Mouse (Mus musculus): ENCODE measurements around the gene Usp4.
A peak's percentile ranks its signal among the peaks of the same experiment; 100 is the strongest.

Usp4 gene

DNA sequence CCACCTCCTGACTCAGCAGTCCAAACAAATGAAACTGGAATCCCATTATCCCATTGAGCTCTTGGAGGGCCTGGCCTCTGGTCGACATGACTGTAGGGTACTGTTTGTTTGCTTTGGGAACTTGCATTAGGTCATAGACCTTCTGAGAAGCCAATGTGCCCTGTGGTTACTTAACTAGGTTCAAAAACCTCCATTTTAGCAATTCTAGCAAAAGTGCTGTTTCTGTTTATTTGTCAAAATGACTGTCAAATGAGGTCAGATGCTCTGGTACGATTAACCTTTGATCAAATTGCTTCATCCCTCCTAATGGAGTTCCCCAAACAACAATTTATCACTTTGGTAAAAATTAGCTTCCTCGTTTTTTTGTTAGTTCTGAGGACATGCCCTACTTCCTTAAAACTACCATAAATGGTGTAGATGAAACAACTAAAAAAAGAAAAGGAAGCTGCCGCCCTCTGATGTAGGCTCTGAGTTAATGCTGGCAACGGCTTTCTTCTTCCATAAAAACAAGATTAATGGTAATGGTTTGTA lies 5.3 kb upstream of the Usp4 start:
- DNase-seq (ENCODE audit: low spot score): no peak

DNA sequence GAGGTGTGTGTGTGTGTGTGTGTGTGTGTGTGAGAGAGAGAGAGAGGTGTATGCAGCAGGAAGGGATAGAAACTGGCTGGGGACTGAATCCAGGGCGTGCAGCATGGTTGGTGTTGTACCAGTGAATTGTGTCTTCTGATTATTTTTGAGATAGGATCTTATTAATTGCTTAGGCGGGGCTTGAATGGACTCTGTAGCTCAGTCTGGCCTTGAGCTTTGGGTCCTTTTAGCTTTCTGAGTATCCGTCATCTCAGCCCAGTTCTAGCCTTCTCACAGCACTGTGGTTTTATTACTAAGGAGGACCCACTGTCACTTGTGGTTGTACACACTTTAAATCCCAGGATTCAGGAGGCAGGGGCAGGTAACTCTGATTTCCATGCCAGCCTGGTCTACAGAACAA lies 4.3 kb upstream of the Usp4 start:
- no peak for DNase-seq (ENCODE audit: low spot score)

DNA sequence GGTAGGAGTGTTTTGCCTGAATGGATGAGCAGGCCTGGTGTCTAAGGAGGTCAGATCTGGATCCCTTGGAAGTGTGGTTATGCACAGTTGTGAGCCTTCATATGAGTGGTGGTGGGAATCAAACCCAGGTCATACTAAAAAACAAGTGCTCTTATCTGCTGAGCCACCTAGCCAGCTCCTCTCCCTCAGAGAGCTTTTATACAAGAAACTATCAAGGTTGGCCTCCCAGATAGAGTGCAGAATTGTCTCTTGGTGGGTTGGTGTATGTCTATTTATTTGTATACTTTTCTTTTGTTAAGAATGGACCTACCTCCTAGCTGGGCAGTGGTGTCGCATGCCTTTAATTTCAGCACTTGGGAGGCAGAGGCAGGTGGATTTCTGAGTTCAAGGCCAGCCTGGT lies 3.8 kb upstream of the Usp4 start:
- DNase-seq (ENCODE audit: low spot score): peak; percentile 53

DNA sequence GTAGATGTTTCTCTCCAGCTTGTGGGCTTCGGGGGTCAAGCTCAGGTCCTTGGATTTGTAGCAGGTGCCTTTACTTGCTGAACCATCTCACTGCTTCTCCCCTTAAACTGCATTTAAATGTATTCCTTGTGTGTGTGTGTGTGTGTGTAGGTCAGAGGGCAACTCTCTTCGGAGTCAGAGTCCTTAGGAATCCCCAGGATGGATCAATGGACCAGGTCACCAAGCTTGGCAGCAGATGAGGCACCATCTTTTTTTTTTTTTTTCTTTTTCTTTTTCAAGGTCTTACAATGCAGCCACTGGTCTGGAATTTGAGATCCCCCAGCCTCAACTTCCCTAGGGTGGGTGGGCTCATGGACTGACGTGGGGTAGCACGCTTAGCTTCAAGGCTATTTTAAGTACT lies 3.2 kb upstream of the Usp4 start:
- DNase-seq (ENCODE audit: low spot score): no peak

DNA sequence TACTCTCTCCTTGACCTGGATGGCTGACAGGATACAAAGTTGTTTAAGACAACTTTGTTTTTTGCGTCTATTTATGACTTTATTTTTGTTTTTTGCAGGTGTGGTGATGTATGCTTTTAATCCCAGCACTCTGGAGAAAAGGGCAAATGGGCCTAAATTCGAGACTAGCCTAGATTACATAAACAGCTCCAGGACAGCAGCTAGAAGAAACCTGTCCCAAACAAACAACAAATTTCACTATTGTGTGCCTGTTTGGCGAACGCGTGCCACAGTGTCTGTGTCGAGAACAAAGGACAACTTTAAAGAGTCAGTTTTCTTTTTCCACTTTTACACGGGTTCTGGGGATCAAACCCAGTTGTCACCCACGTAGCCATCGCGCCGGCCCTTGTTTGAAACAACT lies 629 bp upstream of the Usp4 start:
- no peak for DNase-seq (ENCODE audit: low spot score)

DNA sequence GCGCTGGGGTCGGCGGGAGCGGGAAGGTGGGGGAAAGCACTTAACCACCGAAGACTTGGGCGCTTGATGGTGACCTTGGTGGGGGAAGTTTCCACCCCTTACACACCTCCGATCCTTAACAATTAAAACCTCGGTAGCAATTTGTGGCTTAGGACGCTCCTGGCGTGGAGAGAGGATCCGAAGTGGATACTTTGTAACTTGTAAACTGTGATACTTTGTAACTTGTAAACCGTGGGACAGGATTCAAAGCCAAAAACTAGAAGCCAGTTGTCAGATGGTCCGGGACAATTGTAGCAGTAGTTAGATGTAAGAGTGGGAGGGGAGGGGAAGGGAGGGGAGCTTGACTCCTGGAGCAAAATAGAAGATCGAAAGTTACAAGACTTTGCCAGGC lies 632 bp downstream of the Usp4 start:
- no peak for DNase-seq (ENCODE audit: low spot score)

DNA sequence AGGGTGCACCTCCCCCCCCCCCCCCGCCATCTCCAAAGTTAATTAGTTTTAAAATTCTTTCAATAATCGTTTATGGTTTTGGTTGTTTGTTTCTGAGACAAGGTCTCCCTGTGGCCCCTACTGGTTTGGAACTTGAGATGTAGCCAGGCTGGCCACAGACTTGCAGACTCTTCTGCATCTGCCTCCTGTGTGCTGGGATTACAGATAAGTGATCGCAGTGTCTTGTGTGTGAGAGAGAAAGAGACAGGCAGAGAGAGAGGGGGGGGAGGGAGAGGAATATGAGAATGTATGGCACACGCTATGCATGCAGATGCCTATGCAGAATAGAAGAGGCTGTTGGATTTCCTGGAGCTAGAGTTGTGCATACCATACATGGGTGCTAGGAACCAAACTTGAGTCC lies 2.1 kb downstream of the Usp4 start:
- DNase-seq (ENCODE audit: low spot score): no peak

DNA sequence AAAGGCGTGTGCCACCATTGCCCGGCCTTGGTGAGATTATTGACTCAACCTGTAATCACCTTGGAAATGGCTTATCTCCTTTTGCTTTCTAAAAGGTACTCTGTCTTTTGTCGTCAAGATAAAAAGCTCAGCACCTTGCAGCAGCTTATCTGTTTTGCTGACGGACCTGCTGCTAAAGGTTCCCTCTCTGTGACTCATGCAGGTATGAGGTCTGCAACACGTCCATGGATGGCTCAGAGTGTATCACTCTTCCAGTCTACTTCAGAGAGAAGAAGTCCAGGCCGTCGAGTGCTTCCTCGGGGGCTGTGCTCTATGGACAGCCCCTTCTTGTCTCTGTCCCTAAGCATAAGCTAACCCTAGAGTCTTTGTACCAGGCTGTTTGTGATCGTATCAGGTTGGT lies 30.6 kb downstream of the Usp4 start:
- DNase-seq (ENCODE audit: low spot score): no peak

DNA sequence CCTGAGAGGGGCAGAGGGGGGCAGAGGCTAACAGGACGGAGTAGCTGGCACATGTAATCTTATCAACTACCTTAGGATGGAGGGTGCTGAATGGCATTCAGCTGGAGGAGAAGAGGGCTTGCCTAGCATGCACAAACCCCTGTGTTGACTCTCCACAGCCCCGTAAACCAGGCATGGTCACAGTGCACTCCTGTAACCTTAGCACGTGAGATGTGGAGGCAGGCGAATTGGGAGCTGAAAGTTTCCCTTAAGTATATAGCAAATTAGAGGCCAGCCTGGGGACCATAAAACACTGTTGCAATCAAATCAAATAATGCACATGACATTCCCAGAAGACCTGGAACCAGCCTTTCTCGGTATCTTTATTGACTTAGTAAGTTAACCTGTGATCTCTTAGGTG lies 31.1 kb downstream of the Usp4 start:
- no peak for DNase-seq (ENCODE audit: low spot score)

DNA sequence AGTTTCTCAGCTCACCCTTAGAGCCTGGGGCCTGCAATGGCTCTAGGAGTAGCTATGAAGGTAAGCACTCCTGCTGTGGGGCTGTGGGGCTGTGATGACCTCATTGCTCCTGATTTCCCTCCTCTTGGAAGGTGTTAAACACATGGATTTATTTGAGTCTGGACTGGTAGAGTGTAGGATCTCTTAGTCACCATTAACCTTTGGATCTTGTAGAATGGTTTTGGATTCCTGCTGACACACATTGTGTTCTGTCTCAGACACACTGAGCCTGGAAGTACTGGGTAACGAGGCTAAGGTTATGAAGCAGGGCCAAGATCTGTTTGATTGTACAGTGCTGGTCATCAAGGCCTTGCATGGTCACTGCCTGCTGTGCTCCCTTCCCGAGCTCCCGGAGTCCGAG lies 31.6 kb downstream of the Usp4 start:
- no peak for DNase-seq (ENCODE audit: low spot score)

DNA sequence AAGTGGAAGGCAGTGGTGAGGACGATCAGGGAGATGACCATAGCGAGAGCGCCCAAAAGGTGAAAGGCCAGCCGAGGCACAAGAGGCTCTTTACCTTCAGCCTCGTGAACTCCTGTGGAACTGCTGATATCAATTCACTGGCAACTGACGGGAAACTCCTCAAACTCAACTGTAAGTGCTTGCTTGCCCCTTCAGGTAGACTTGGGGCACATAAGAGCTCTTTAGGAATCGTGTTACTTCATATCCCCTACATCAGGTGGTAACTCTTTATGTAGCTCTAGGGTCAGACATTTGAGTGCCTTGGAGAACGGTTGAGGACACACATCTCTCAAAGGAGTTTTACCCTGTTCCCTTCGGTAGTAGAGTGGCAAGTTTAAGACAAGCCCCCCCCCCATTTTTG lies 33.7 kb downstream of the Usp4 start:
- no peak for DNase-seq (ENCODE audit: low spot score)

DNA sequence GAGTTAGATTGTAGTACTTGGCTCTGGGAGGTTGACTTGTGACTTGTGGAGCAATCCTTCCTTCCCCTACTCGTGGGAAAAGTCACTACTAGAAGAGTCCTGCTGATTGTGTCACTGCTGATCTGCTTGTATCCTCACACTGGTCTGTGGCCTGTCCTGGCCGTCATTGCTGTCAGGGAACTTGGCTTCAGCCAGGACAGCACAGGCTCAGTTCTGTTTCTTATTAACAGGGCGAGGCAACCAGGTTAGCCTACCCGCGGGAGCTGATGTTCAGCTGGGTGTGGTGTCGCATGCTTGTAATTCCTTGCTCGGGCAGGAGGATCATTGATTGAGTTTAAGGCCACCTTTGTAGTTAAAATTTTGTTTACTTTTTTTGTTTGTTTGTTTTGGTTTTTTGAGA lies 37.4 kb downstream of the Usp4 start:
- no peak for DNase-seq (ENCODE audit: low spot score)

DNA sequence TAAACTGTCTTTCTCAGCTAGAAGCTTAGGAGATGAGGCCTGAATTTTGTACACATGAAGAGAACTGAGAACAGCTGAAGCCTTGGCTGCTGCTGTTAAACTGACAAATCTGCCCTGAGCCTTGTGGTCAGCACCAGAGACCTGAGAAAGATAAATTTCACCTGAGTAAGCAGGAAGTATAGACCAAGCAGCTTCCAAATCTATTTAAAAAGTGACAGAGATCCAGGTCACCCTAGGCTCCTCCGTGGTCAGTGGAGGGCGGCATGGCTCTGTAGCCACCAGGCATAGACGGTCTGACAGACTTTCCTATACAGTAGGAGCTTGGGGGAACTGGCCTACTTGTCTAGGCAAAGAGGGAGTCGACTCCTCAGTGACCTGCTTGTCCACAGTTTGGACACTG lies 39.2 kb downstream of the Usp4 start:
- no peak for DNase-seq (ENCODE audit: low spot score)

DNA sequence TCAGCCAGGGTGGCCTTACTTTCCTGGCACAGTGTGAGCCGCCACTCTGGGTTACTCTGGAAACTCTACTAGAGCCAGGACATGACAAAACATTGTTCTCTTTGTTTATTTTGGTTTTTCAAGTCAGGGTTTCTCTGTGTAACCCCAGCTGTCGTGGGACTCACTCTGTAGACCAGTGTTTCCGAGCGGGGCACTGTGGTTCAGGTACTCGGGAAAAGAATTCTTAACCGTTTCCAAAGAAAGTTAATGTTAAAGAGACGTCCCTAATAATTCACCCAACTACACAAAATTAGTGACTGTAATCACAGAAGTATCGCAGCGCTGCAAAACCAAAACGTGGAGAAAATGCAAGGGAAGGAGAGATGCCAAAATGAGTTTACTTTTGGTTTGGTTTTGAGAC lies 40.9 kb downstream of the Usp4 start:
- no peak for DNase-seq (ENCODE audit: low spot score)

DNA sequence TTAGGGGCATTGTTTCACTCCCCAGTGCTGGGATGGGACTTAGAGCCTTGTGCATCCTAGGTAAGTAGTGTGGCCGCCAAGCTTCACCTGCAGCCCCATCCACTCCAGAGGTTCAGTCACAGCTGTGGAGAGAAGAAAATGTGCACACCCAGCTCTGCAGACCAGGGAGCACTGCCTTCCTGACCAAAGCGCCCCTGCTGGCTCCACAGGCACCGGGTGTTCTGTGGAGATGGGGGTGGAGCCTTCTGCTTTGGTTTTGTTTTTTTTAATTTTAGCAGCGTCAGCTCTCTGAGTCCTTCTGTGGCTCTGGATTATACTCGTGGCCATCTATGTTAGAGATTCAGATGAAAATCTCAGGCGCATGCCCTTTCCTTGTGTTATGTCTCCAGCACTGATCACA lies 41.6 kb downstream of the Usp4 start:
- no peak for DNase-seq (ENCODE audit: low spot score)

DNA sequence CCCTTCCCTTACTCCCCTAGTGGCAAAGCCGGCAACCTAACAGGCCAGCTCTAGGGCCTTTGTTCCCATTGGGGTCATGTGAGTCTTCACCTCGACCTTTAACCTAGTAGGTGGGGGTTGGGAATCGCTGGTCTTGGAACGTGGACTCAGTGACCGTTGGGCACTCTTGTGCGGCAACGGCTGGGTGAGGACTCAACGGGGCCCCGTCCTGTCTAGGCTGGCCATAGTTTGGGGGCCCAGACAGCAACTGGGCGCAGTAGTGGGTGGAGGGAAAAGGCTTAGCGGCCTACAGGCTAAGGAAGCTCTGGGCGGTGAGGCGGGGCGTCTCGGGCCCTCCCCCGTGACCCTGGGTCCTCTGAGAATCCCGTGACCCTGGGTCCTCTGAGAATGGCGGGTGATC lies 45.0 kb downstream of the Usp4 start, which contains the start of gene 1700102P08Rik:
1700102P08Rik (plus strand) TSS at position 130 of the 400 bp plus-strand sequence.
- DNase-seq (ENCODE audit: low spot score): no peak

DNA sequence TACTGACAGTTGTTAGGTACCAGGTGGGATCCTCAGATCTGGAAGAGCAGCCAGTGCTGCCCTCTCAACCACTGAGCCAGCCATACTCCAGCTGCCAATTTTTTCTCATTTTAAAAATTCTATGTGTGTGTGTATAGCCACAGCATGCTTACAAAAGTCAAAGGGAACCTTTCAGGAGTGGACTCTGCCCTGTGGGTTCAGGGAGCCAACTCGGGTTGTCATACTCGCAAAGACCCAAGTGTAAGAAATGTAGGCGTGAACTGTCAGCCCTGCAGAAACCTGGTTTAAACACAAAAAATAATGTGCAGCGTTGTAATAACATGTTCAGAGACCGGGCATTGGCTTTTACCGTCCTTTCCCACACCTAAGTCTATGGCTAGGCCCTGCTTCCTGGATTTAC lies 46.5 kb downstream of the Usp4 start:
- no peak for DNase-seq (ENCODE audit: low spot score)

DNA sequence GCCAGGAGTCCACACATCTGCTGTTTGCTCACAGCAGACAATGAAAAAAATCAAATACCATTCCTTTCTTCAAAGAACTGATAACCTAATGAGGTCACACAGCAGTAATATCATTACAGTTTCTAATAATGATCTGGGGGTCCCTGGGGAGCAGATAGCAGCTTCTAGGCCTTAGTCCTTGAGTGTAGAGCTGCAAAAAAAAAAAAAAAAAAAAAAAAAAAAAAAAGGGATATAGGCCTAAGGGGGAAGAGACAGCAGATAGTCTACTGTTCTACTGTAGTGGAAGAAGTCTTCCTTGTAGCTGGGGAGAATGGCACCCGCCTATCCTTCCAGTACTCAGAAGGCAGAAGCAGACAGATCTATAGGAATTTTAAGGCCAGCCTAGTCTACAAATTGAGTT lies 47.8 kb downstream of the Usp4 start:
- DNase-seq (ENCODE audit: low spot score): no peak

DNA sequence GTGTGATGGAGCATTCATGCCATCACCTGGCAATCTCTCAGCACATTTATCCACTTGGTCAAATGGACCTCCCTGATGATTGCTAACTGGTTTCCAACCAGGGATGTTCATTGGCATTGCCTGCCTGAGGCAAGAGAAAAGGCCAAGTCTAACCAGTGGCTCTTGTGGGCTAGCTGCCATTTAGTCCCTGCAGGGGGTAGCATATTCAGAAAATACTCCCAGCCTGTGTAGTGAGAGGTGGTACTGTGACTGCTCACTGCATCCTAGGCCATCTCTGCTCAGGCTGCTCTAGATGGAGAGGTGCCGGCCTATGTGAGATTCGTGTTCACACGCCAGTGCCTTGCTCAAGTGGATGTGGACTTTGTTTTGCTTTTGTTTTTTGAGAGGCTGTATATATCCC lies 50.7 kb downstream of the Usp4 start:
- no peak for DNase-seq (ENCODE audit: low spot score)

DNA sequence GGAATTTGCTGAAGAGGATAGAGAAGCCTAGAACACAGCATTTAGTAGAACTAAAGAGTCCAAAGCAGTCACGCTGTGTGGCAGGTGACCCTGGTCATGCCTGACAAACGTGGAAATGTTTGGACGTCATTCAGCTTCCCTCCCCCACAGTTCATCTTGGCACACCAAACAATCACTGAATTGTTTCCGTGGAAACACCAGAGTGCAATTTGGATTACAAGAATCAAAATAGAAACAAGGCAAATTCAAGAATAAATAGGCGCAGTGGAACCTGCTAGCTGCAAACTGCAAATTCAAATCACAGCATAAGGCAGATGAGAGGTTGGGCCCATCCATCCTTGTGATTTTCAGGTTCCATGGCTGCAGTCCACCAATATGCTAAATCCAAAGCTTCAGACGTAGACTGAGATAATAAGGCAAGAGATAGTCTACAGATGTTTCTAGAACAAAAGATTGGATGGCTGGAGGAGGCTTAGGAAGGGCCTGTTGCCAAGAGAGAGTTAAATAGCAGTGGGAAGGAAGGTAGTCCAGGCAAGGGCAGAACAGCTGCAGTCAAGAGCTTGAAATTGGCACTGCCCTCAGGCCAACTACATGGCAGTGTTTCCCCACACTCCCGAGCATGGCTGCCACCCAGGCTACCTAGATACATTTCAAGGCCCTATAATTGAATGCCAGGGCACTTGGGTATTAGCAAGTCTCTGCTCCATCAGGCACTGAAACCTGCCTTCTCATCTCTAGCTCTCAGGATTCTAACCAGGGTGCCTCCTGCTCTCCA lies 53.7 kb downstream of the Usp4 start:
- no peak for DNase-seq (ENCODE audit: low spot score)

DNA sequence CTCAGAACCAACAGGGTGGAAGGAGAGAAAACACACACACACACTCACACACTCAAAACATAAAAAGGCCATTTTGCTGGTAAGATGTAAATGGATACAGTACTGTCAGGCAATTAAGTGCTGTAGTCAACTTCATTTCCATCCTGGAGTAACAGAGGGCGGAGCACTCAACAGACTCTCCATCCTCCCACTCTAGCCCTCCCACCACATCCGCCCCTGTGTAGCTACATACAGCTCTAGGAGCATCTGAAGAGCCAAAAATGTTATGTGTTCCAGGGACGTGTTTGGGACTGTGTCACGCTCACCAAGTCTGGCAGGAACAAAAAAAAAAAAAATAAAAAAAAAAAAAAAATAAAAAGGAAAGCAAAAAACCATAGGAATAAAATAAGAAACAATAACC lies 55.4 kb downstream of the Usp4 start:
- no peak for DNase-seq (ENCODE audit: low spot score)

DNA sequence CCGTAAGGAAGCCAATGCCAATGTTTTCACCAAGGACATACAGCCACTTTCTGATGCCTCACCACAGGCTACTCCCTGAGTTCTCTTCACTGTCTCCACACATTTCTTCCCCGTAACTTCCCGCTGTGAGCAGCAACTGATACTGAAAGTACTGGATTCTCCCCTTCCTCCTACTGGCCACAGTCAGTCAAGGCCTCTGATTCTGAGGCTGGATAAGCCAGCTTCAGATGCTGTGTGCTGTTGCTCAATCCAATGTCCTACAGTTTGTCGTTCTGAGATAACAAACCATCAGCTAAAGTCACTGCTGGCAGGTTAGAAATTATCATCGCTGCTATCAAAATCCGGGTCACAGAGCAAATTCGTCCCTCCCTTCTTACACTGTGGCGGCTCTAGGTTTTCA lies 56.8 kb downstream of the Usp4 start:
- no peak for DNase-seq (ENCODE audit: low spot score)

DNA sequence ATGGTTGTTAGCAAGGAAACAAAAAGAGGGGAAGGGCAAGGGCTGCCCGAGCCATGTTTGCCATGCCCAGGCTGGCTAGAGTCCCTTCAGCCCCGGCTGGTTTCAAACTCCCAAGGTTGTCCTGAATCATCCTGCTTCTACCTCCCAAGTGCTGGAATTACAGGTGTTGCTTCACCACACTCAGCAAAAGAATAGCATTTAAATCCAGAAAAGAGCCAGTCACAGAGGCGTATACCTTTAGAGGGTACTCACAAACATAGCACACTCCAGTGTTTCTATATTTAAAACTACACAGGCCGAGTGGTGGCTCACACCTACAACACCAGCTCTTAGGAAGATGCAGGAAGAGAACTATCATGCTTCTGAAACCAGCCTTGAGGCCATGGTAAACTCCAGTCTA lies 61.9 kb downstream of the Usp4 start:
- no peak for DNase-seq (ENCODE audit: low spot score)

DNA sequence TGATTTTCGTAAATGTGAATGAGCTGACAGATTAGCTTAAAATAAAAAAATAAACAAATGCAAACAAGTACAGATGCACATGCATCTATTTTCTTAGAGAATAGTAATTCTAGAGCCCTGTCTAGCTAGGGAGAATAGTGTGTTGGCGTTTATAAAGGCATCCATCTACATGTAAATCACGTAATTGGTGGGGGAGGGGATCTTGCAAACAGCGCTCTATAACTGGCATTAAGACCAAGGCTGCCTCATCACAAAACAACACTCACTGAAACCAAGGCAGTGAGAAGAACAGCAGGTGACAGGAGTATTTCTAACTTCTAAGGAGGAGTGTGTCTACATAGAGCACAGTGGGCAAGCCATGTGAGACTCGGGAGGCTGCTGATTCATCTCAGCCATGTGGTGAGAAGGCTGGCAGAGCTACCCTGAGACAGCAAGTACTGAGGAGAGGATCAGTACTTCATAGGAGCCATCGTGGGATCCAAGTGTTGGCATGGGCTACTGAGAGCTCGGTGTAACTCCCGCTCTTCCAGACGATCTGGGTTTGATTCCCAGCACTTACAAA lies 63.8 kb downstream of the Usp4 start:
- no peak for DNase-seq (ENCODE audit: low spot score)

Measured in c-Kit-positive CD71-positive TER-119-positive erythroid progenitor cells, embryonic 14.5 days (primary cell).